Mouse (Mus musculus) cerebellum, adult 18-20 months (tissue): ENCODE measurements at regions not wholly inside any gene's neighbourhood (a gene's known extent, or its start where the extent isn't known, plus 50 kb on each side); places are given as distances from the start of the nearest gene placed in this dataset.
"Not testable (repeated sequence)": the region's sequence is repeated elsewhere in the genome, so short reads cannot be mapped to it uniquely, and the experiment has no call there.

Experiments used
- DNase-seq, 2 experiments: peaks; one replicate each; pipeline ENCODE4 v3.0.0; 2021

GRCm38 (mm10) chr9:115806018-115806702, 103.1 kb upstream of the Gadl1 start:
- no peak for DNase-seq

- no peak for DNase-seq
These were observed 69.1 kb upstream of the Gadl1 start for GRCm38 (mm10) chr9:115840186-115840585.

- no peak for DNase-seq
These were observed 68.5 kb upstream of the Gadl1 start for GRCm38 (mm10) chr9:115840791-115841190.

GRCm38 (mm10) chr9:115841684-115842083, 67.6 kb upstream of the Gadl1 start:
- no peak for DNase-seq

- no peak for DNase-seq
These were observed 64.9 kb upstream of the Gadl1 start for GRCm38 (mm10) chr9:115844340-115844739.

GRCm38 (mm10) chr9:115845091-115845490, 64.2 kb upstream of the Gadl1 start:
- no peak for DNase-seq

- no peak for DNase-seq
These were observed 61.8 kb upstream of the Gadl1 start for GRCm38 (mm10) chr9:115847289-115848074.

- DNase-seq, result not testable (repeated sequence)
These were observed 55.9 kb upstream of the Gadl1 start for GRCm38 (mm10) chr9:115853210-115853842.

GRCm38 (mm10) chr9:115857301-115857700, 52.0 kb upstream of the Gadl1 start:
- no peak for DNase-seq

GRCm38 (mm10) chr9:115858848-115859247, 50.4 kb upstream of the Gadl1 start:
- DNase-seq, result no peak
